Mouse (Mus musculus) left cerebral cortex, adult 9 months (tissue): ENCODE measurements at regions not wholly inside any gene's neighbourhood (a gene's known extent, or its start where the extent isn't known, plus 50 kb on each side); places are given as distances from the start of the nearest gene placed in this dataset.

Source experiments
- DNase-seq, 2 experiments: peaks; one replicate each; pipeline ENCODE4 v3.0.0; 2022; ENCODE audit warnings: low spot score in 2 of 2

GRCm38 (mm10) chr15:50005142-50005541, 3879.6 kb upstream of the Gm7489 start:
- no peak for DNase-seq

GRCm38 (mm10) chr15:50046653-50047052, 3838.1 kb upstream of the Gm7489 start:
- DNase-seq = no peak

GRCm38 (mm10) chr15:50053468-50053867, 3831.2 kb upstream of the Gm7489 start:
- peak; percentile 4 to 21 for DNase-seq

- no peak for DNase-seq
Measured at GRCm38 (mm10) chr15:50053892-50054291, 3830.8 kb upstream of the Gm7489 start.

- no peak for DNase-seq
Measured at GRCm38 (mm10) chr15:50078246-50078645, 3806.5 kb upstream of the Gm7489 start.

- DNase-seq = no peak
Measured at GRCm38 (mm10) chr15:50082428-50082827, 3802.3 kb upstream of the Gm7489 start.

GRCm38 (mm10) chr15:50102596-50103277, 3782.0 kb upstream of the Gm7489 start:
- DNase-seq = no peak

GRCm38 (mm10) chr15:50108913-50109312, 3775.8 kb upstream of the Gm7489 start:
- no peak for DNase-seq

GRCm38 (mm10) chr15:50153863-50154262, 3730.8 kb upstream of the Gm7489 start:
- no peak for DNase-seq

- DNase-seq = no peak
Measured at GRCm38 (mm10) chr15:50172276-50172772, 3712.4 kb upstream of the Gm7489 start.

- DNase-seq = no peak
Measured at GRCm38 (mm10) chr15:50183185-50183584, 3701.5 kb upstream of the Gm7489 start.
